Mouse (Mus musculus) neural tube, embryonic 11.5 days (tissue): Measurements from ENCODE around the gene Apex1. TPM values are rescaled to one million over a fixed set of nuclear protein-coding genes. Genes with fewer than 3 reads are reported as not detected.
"Not testable (repeated sequence)": the region's sequence is repeated elsewhere in the genome, so short reads cannot be mapped to it uniquely, and the experiment has no call there.

Experiments
- ATAC-seq: fragments of 200-750 bp; cut with Nextera tagmentation; 2 replicates; pipeline ENCODE4 v1.8.0; 2017; ENCODE audit warnings: moderate number of reproducible peaks, mild to moderate bottlenecking, moderate TSS enrichment, moderate library complexity; ENCODE audit not compliant: insufficient read depth, low FRiP score, low TSS enrichment
- DNase-seq: peaks from one replicate; pipeline ENCODE4 v3.0.0-alpha.2; 2015; ENCODE audit warnings: low spot score
- H3K27ac ChIP-seq: fragments of 300-500 bp; sonication (generic); 2 replicates; pipeline ENCODE4 v1.5.1; 2014; ENCODE audit warnings: low read depth, mild to moderate bottlenecking, low read length
- H3K27me3 ChIP-seq: fragments of 300-500 bp; sonication (generic); 2 replicates; pipeline ENCODE4 v1.6.1; 2014; ENCODE audit warnings: mild to moderate bottlenecking, low read length, mixed read lengths; ENCODE audit not compliant: control insufficient read depth, insufficient read depth
- H3K36me3 ChIP-seq: fragments of 300-500 bp; sonication (generic); 2 replicates; pipeline ENCODE4 v1.6.1; 2014; ENCODE audit warnings: mild to moderate bottlenecking, low read length, moderate library complexity, mixed read lengths; ENCODE audit not compliant: control insufficient read depth, insufficient read depth
- H3K4me1 ChIP-seq: fragments of 300-500 bp; sonication (generic); 2 replicates; pipeline ENCODE4 v1.6.1; 2014; ENCODE audit warnings: low read length, mixed read lengths; ENCODE audit not compliant: control insufficient read depth, insufficient read depth
- H3K4me2 ChIP-seq: fragments of 300-500 bp; sonication (generic); 2 replicates; pipeline ENCODE4 v1.6.1; 2014; ENCODE audit warnings: low read depth, mild to moderate bottlenecking, moderate library complexity
- H3K4me3 ChIP-seq: fragments of 300-500 bp; sonication (generic); 2 replicates; pipeline ENCODE4 v1.5.1; 2014; ENCODE audit warnings: low read depth, low read length
- H3K9ac ChIP-seq: fragments of 300-500 bp; sonication (generic); 2 replicates; pipeline ENCODE4 v1.6.1; 2014; ENCODE audit warnings: mild to moderate bottlenecking, low read length
- H3K9me3 ChIP-seq: fragments of 300-500 bp; sonication (generic); 2 replicates; pipeline ENCODE4 v1.6.1; 2016; ENCODE audit warnings: low read length; ENCODE audit not compliant: control insufficient read depth
- WGBS: fragments of 180-500 bp; shearing (Covaris S2); extraction: QIAGEN DNeasy Blood & Tissue Kit; methylation state at CpG from one replicate; pipeline ENCODE4 v1.1.7; 2014; 5-methylcytosine and 5-hydroxymethylcytosine counted together
- polyA plus RNA-seq: library from polyadenylated mRNA; unstranded; fragments of >200 nt; fragmentation: Nextera tagmentation; extraction: Ambion mirVana; gene quantifications from 2 replicates; pipeline ENCODE4 v1.2.1, GENCODE M21; 2014

Apex1 gene
- polyA plus RNA-seq, 1 experiment from 2014 or later, result 330 TPM

- DNase-seq, H3K9me3 ChIP-seq, H3K27ac ChIP-seq, H3K4me1 ChIP-seq, H3K27me3 ChIP-seq, H3K4me3 ChIP-seq, H3K9ac ChIP-seq, H3K36me3 ChIP-seq: not testable (repeated sequence)
- WGBS, result 7% methylated on average over 19 of the region's 19 CpGs
- H3K4me2 ChIP-seq, result peak within 1 kb of the TSS; percentile 25
- ATAC-seq, result peak; percentile 80
Measured at GRCm38 (mm10) chr14:50955942-50956508, 31.3 kb downstream of the Apex1 start, which contains the start of gene Pnp2. Pnp2 (plus strand) TSS chr14:50955992.

GRCm38 (mm10) chr14:50956724-50957123, 32.0 kb downstream of the Apex1 start:
- H3K27me3 ChIP-seq, ATAC-seq, H3K4me3 ChIP-seq, DNase-seq, H3K36me3 ChIP-seq, H3K27ac ChIP-seq, H3K9me3 ChIP-seq, H3K4me2 ChIP-seq, H3K9ac ChIP-seq, H3K4me1 ChIP-seq: not testable (repeated sequence)
- 82% methylated on average over 6 of the region's 6 CpGs for WGBS

GRCm38 (mm10) chr14:50957146-50957545, 32.4 kb downstream of the Apex1 start:
- H3K4me2 ChIP-seq, H3K36me3 ChIP-seq, DNase-seq, H3K9ac ChIP-seq, ATAC-seq, H3K9me3 ChIP-seq, H3K27ac ChIP-seq, H3K4me3 ChIP-seq, H3K27me3 ChIP-seq, H3K4me1 ChIP-seq: not testable (repeated sequence)
- 72% methylated on average over 3 of the region's 3 CpGs for WGBS

GRCm38 (mm10) chr14:50958289-50958995, 33.7 kb downstream of the Apex1 start:
- not testable (repeated sequence) for H3K27me3 ChIP-seq, H3K4me1 ChIP-seq, H3K4me2 ChIP-seq, DNase-seq, ATAC-seq, H3K27ac ChIP-seq, H3K9ac ChIP-seq, H3K9me3 ChIP-seq, H3K4me3 ChIP-seq, H3K36me3 ChIP-seq
- WGBS, result 92% methylated on average over 5 of the region's 5 CpGs

- Histone ChIP-seq H3K4me1 (no peaks in the 10 kb centered on the region), H3K27ac (no peak overlapping the region), H3K36me3 (no peaks in the 10 kb centered on the region), H3K27me3 (no peaks in the 10 kb centered on the region), H3K4me2 (no peak overlapping the region), H3K9ac (no peak overlapping the region), H3K9me3 (no peaks in the 10 kb centered on the region), H3K4me3 (no peak overlapping the region)
- no peak for ATAC-seq
- no peak for DNase-seq
- WGBS, result 79% methylated on average over 5 of the region's 5 CpGs
Measured at GRCm38 (mm10) chr14:50968216-50968980, 43.6 kb downstream of the Apex1 start.

- no peak overlapping the region for H3K27ac ChIP-seq
- WGBS, result 15% methylated on average over 1 of the region's 1 CpGs
- no peaks in the 10 kb centered on the region for H3K27me3 ChIP-seq
- DNase-seq (no peak), ATAC-seq (no peak)
- no peak overlapping the region for H3K4me3 ChIP-seq
- no peaks in the 10 kb centered on the region for H3K9me3 ChIP-seq
- H3K4me2 ChIP-seq, result no peak overlapping the region
- no peaks in the 10 kb centered on the region for H3K4me1 ChIP-seq
- no peak overlapping the region for H3K9ac ChIP-seq
- no peaks in the 10 kb centered on the region for H3K36me3 ChIP-seq
Measured at GRCm38 (mm10) chr14:50969041-50969440, 44.3 kb downstream of the Apex1 start.

GRCm38 (mm10) chr14:50969558-50970544, 45.1 kb downstream of the Apex1 start:
- no peak overlapping the region for H3K27ac ChIP-seq
- WGBS, result 25% methylated on average over 12 of the region's 12 CpGs
- DNase-seq, result peak; percentile 18

GRCm38 (mm10) chr14:50970822-50971221, 46.1 kb downstream of the Apex1 start:
- Histone ChIP-seq H3K9me3 (no peaks in the 10 kb centered on the region), H3K4me1 (no peaks in the 10 kb centered on the region), H3K4me3 (no peak overlapping the region), H3K4me2 (no peak overlapping the region), H3K27ac (no peak overlapping the region), H3K36me3 (no peaks in the 10 kb centered on the region), H3K27me3 (no peaks in the 10 kb centered on the region), H3K9ac (no peak overlapping the region)
- 81% methylated on average over 1 of the region's 1 CpGs for WGBS
- ATAC-seq, result no peak
- no peak for DNase-seq

More at GRCm38 (mm10) chr14:50969558-50970544, 45.1 kb downstream of the Apex1 start:
- ATAC-seq, result no peak
- Histone ChIP-seq H3K4me1 (no peaks in the 10 kb centered on the region), H3K4me3 (no peak overlapping the region), H3K4me2 (no peak overlapping the region), H3K9ac (no peak overlapping the region), H3K36me3 (no peaks in the 10 kb centered on the region), H3K27me3 (no peaks in the 10 kb centered on the region), H3K9me3 (no peaks in the 10 kb centered on the region)
